Mouse (Mus musculus): Measurements from ENCODE around the gene Wfdc1.

The Wfdc1 gene

GRCm38 (mm10) chr8:119691989-119692388 is 25.8 kb downstream of the Wfdc1 start:
- WGBS: 81% methylated on average over 4 of the region's 4 CpGs

GRCm38 (mm10) chr8:119694696-119695095 is 28.5 kb downstream of the Wfdc1 start:
- WGBS: 85% methylated on average over 7 of the region's 7 CpGs

GRCm38 (mm10) chr8:119697163-119697562 is 31.0 kb downstream of the Wfdc1 start:
- 91% methylated on average over 2 of the region's 2 CpGs for WGBS

- whole genome bisulfite sequencing: 2% methylated on average over 12 of the region's 12 CpGs
These were observed 32.8 kb downstream of the Wfdc1 start for GRCm38 (mm10) chr8:119698960-119699359.

- WGBS: 8% methylated on average over 26 of the region's 26 CpGs
These were observed 33.5 kb downstream of the Wfdc1 start, which contains the start of gene Atp2c2 for GRCm38 (mm10) chr8:119699549-119700134. TSS of gene Atp2c2 (plus strand) at chr8:119700009.

- WGBS: 47% methylated on average over 7 of the region's 7 CpGs
These were observed 36.8 kb downstream of the Wfdc1 start for GRCm38 (mm10) chr8:119702965-119703364.

- 88% methylated on average over 9 of the region's 9 CpGs for WGBS
These were observed 41.0 kb downstream of the Wfdc1 start for GRCm38 (mm10) chr8:119707146-119707545.

- 92% methylated on average over 8 of the region's 8 CpGs for WGBS
These were observed 42.3 kb downstream of the Wfdc1 start for GRCm38 (mm10) chr8:119708471-119708870.

GRCm38 (mm10) chr8:119708878-119709702 is 42.9 kb downstream of the Wfdc1 start:
- 67% methylated on average over 14 of the region's 14 CpGs for WGBS

GRCm38 (mm10) chr8:119709703-119710093 is 43.5 kb downstream of the Wfdc1 start:
- 85% methylated on average over 11 of the region's 11 CpGs for WGBS

- WGBS: 67% methylated on average over 6 of the region's 6 CpGs
These were observed 46.1 kb downstream of the Wfdc1 start for GRCm38 (mm10) chr8:119712226-119712625.

GRCm38 (mm10) chr8:119713421-119713820 is 47.3 kb downstream of the Wfdc1 start:
- 92% methylated on average over 5 of the region's 5 CpGs for WGBS

- 44% methylated on average over 12 of the region's 12 CpGs for WGBS
These were observed 49.1 kb downstream of the Wfdc1 start for GRCm38 (mm10) chr8:119715221-119715620.

- WGBS: 60% methylated on average over 9 of the region's 9 CpGs
These were observed 51.6 kb downstream of the Wfdc1 start for GRCm38 (mm10) chr8:119717765-119718164.

GRCm38 (mm10) chr8:119719011-119719501 is 52.9 kb downstream of the Wfdc1 start:
- 31% methylated on average over 12 of the region's 12 CpGs for WGBS

- 68% methylated on average over 6 of the region's 6 CpGs for WGBS
These were observed 56.2 kb downstream of the Wfdc1 start for GRCm38 (mm10) chr8:119722348-119722747.

GRCm38 (mm10) chr8:119723676-119724075 is 57.5 kb downstream of the Wfdc1 start:
- 72% methylated on average over 4 of the region's 4 CpGs for WGBS

GRCm38 (mm10) chr8:119724596-119724995 is 58.4 kb downstream of the Wfdc1 start:
- WGBS: 88% methylated on average over 6 of the region's 6 CpGs

GRCm38 (mm10) chr8:119727093-119727492 is 60.9 kb downstream of the Wfdc1 start:
- WGBS: 89% methylated on average over 8 of the region's 8 CpGs

- WGBS: 83% methylated on average over 8 of the region's 8 CpGs
These were observed 62.3 kb downstream of the Wfdc1 start for GRCm38 (mm10) chr8:119728351-119728895.

- WGBS: 83% methylated on average over 13 of the region's 13 CpGs
These were observed 65.9 kb downstream of the Wfdc1 start for GRCm38 (mm10) chr8:119732072-119732471.

GRCm38 (mm10) chr8:119736348-119736917 is 70.3 kb downstream of the Wfdc1 start:
- WGBS: 88% methylated on average over 10 of the region's 10 CpGs
